Mouse (Mus musculus) myocyte (in vitro differentiated cells): Measurements from ENCODE around the gene 1110032F04Rik.

Source experiments
- CEBPB ChIP-seq: IDR thresholded peaks from 2 replicates; pipeline ENCODE4 v1.6.1; 2011; ENCODE audit warnings: mild to moderate bottlenecking, moderate library complexity; ENCODE audit not compliant: poor library complexity, insufficient read depth, severe bottlenecking
- E2F4 ChIP-seq: IDR thresholded peaks from one replicate; pipeline ENCODE4 v1.6.1; 2011; ENCODE audit warnings: mild to moderate bottlenecking, control low read depth, moderate library complexity; ENCODE audit not compliant: insufficient read depth
- MAX ChIP-seq: IDR thresholded peaks from one replicate; pipeline ENCODE4 v1.6.1; 2011; ENCODE audit warnings: low read depth, mild to moderate bottlenecking, control low read depth
- MYOG ChIP-seq, 3 experiments: IDR thresholded peaks; one replicate each; pipeline ENCODE4 v1.6.1; 2011; ENCODE audit warnings: control low read depth in 2 of 3, low read depth in 2 of 3, mild to moderate bottlenecking in 2 of 3; ENCODE audit not compliant: insufficient read length in 2 of 3, control insufficient read depth in 1 of 3, insufficient read depth in 1 of 3
- POLR2A ChIP-seq: IDR thresholded peaks from one replicate; pipeline ENCODE4 v1.6.1; 2011; ENCODE audit warnings: low read depth, mild to moderate bottlenecking, control low read depth, moderate library complexity; ENCODE audit not compliant: insufficient read length
- SRF ChIP-seq: IDR thresholded peaks from one replicate; pipeline ENCODE4 v1.6.1; 2011; ENCODE audit warnings: low read depth; ENCODE audit not compliant: control insufficient read depth, insufficient read length
- TCF12 ChIP-seq: IDR thresholded peaks from one replicate; pipeline ENCODE4 v1.6.1; 2011; ENCODE audit warnings: mild to moderate bottlenecking, control low read depth; ENCODE audit not compliant: poor library complexity, insufficient read depth, severe bottlenecking
- USF1 ChIP-seq: IDR thresholded peaks from one replicate; pipeline ENCODE4 v1.6.1; 2011; ENCODE audit warnings: low read depth, mild to moderate bottlenecking, control low read depth, moderate library complexity

GRCm38 (mm10) chr3:68886845-68887244 lies 17.5 kb downstream of the 1110032F04Rik start:
- TF ChIP-seq POLR2A, result no peak
- TF ChIP-seq MYOG (IDR thresholded peaks at IDR 0.05; ENCODE audit: control insufficient read depth in 1 of 3, insufficient read depth in 1 of 3, insufficient read length in 2 of 3, low read depth in 2 of 3), result no peak
- TF ChIP-seq TCF12, result no peak
- no peak for TF ChIP-seq USF1
- TF ChIP-seq E2F4, result no peak
- TF ChIP-seq SRF, result no peak
- no peak for TF ChIP-seq CEBPB
- TF ChIP-seq MAX, result no peak
